Mouse (Mus musculus) forebrain, embryonic 15.5 days (tissue): Measurements from ENCODE around the gene Samd8. TPM values are rescaled to one million over a fixed set of nuclear protein-coding genes. Genes with fewer than 3 reads are reported as not detected.

Experiments
- ATAC-seq: fragments of 200-750 bp; cut with Nextera tagmentation; replicated peaks from 2 replicates; pipeline ENCODE4 v1.8.0; 2017; ENCODE audit warnings: mild to moderate bottlenecking, moderate TSS enrichment, moderate library complexity
- H3K27ac ChIP-seq: fragments of 300-500 bp; sonication (generic); replicated peaks from 2 replicates; pipeline ENCODE4 v1.5.1; 2015; ENCODE audit warnings: mild to moderate bottlenecking, inconsistent platforms
- H3K27me3 ChIP-seq: fragments of 300-500 bp; sonication (generic); 2 replicates; pipeline ENCODE4 v1.6.1; 2015; ENCODE audit warnings: inconsistent platforms
- H3K36me3 ChIP-seq: fragments of 300-500 bp; sonication (generic); 2 replicates; pipeline ENCODE4 v1.6.1; 2015; ENCODE audit warnings: mild to moderate bottlenecking, inconsistent platforms
- H3K4me1 ChIP-seq: fragments of 300-500 bp; sonication (generic); 2 replicates; pipeline ENCODE4 v1.6.1; 2015; ENCODE audit warnings: inconsistent platforms
- H3K4me2 ChIP-seq: fragments of 300-500 bp; sonication (generic); replicated peaks from 2 replicates; pipeline ENCODE4 v1.6.1; 2015; ENCODE audit warnings: mild to moderate bottlenecking, inconsistent platforms
- H3K4me3 ChIP-seq: fragments of 300-500 bp; sonication (generic); 2 replicates; pipeline ENCODE4 v1.5.1; 2015; ENCODE audit warnings: mild to moderate bottlenecking, inconsistent platforms
- H3K9ac ChIP-seq: fragments of 300-500 bp; sonication (generic); replicated peaks from 2 replicates; pipeline ENCODE4 v1.6.1; 2015; ENCODE audit warnings: mild to moderate bottlenecking, inconsistent platforms
- H3K9me3 ChIP-seq: fragments of 300-500 bp; sonication (generic); 2 replicates; pipeline ENCODE4 v1.6.1; 2016; ENCODE audit warnings: inconsistent platforms
- WGBS: fragments of 180-500 bp; shearing (Covaris S2); methylation state at CpG from one replicate; pipeline ENCODE4 v1.1.7; 2015; ENCODE audit warnings: mixed read lengths; 5-methylcytosine and 5-hydroxymethylcytosine counted together
- polyA plus RNA-seq: library from polyadenylated mRNA; unstranded; fragments of >200 nt; fragmentation: Nextera tagmentation; extraction: Ambion mirVana; gene quantifications from 2 replicates; pipeline ENCODE4 v1.2.1, GENCODE M21; 2015

The Samd8 gene
- polyA plus RNA-seq, 1 experiment from 2014 or later = 24.2 TPM

GRCm38 (mm10) chr14:21808208-21808922 lies 58.0 kb downstream of the Samd8 start:
- H3K27me3 ChIP-seq = no peaks in the 10 kb centered on the region
- H3K4me1 ChIP-seq = no peaks in the 10 kb centered on the region
- ATAC-seq = no peak
- no peak overlapping the region for H3K27ac ChIP-seq
- H3K36me3 ChIP-seq = no peaks in the 10 kb centered on the region
- no peaks in the 10 kb centered on the region for H3K9me3 ChIP-seq
- no peak overlapping the region for H3K4me3 ChIP-seq
- no peak overlapping the region for H3K9ac ChIP-seq
- WGBS = 90% methylated on average over 8 of the region's 8 CpGs
- no peak overlapping the region for H3K4me2 ChIP-seq

DNA sequence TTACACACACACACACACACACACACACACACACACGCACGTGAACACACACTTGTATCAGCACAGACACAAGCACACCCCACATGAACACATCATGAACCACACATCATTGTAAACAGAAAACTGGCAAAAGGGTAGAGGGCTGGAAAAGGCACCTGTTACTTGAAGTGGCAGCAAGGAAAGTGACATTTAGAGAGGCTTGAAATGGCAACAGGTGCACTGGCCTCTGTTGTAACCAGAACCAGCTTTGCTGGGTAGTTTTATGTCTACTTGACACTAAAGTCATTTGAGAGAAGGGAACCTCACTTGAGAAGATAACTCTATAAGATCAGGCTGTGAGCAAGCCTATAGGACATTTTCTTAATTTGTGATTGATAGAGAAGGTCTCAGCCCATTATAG lies 59.1 kb downstream of the Samd8 start:
- 89% methylated on average over 2 of the region's 2 CpGs for WGBS
- no peak overlapping the region for H3K9ac ChIP-seq
- no peak for ATAC-seq
- H3K9me3 ChIP-seq = no peaks in the 10 kb centered on the region
- H3K4me1 ChIP-seq = no peaks in the 10 kb centered on the region
- H3K27ac ChIP-seq = no peak overlapping the region
- H3K4me2 ChIP-seq = no peak overlapping the region
- no peaks in the 10 kb centered on the region for H3K36me3 ChIP-seq
- H3K27me3 ChIP-seq = no peaks in the 10 kb centered on the region
- H3K4me3 ChIP-seq = no peak overlapping the region

DNA sequence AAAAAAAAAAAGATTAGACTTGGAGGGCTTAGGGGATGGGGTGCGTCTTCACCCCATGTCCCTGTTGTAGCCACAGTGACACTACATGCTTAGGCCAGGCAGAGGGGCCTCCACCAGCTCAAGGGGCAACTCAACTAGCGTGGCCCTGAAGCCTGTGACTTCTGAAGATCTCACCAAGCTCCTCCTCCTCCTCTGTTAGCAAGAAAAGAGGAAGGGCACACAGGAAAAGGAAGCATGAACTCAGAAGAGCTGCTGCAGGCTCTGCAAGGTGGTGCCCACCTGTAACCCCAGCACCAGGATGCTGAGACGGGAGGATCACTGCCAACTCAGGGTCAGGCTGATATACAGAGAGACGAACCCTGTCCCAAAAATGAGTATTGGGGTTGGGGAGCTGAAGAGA lies 61.0 kb downstream of the Samd8 start:
- Histone ChIP-seq H3K4me3 (no peak overlapping the region), H3K27ac (no peak overlapping the region), H3K9ac (no peak overlapping the region), H3K9me3 (no peaks in the 10 kb centered on the region), H3K4me2 (no peak overlapping the region), H3K4me1 (no peaks in the 10 kb centered on the region), H3K36me3 (no peaks in the 10 kb centered on the region), H3K27me3 (no peaks in the 10 kb centered on the region)
- ATAC-seq = no peak
- WGBS = 91% methylated on average over 4 of the region's 4 CpGs

GRCm38 (mm10) chr14:21811744-21812393 lies 61.5 kb downstream of the Samd8 start:
- Histone ChIP-seq H3K4me2 (no peak overlapping the region), H3K4me1 (no peaks in the 10 kb centered on the region), H3K27ac (no peak overlapping the region), H3K4me3 (no peak overlapping the region), H3K9ac (no peak overlapping the region), H3K36me3 (no peaks in the 10 kb centered on the region), H3K9me3 (no peaks in the 10 kb centered on the region), H3K27me3 (no peaks in the 10 kb centered on the region)
- WGBS = 84% methylated on average over 10 of the region's 10 CpGs
- no peak for ATAC-seq

- Histone ChIP-seq H3K4me1 (no peaks in the 10 kb centered on the region), H3K36me3 (no peaks in the 10 kb centered on the region), H3K4me3 (no peak overlapping the region), H3K27me3 (no peaks in the 10 kb centered on the region), H3K9me3 (no peaks in the 10 kb centered on the region), H3K4me2 (no peak overlapping the region), H3K9ac (no peak overlapping the region), H3K27ac (no peak overlapping the region)
- 22% methylated on average over 14 of the region's 14 CpGs for WGBS
- ATAC-seq = no peak
Observed at GRCm38 (mm10) chr14:21812590-21813162, 62.3 kb downstream of the Samd8 start.

DNA sequence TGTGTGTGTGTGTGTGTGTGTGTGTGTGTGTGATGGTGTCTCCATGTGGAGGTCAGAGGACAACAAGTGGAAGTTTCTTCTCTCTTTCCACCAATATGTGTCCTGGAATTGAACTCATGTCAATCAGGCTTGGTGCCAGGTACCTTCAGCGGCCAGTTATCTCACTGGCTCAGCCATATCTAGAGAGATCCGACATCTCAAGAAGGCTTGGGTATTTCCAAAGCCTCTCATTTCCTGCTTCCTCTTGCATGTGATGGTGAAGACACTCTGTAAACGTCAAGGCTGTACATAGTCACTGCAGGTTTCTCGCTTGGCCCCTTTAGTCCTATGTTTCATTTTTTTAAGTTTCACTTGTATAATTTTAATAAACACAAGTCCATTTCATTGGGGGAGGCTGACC lies 62.9 kb downstream of the Samd8 start:
- no peak overlapping the region for H3K4me3 ChIP-seq
- H3K27me3 ChIP-seq = no peaks in the 10 kb centered on the region
- H3K9ac ChIP-seq = no peak overlapping the region
- 90% methylated on average over 4 of the region's 4 CpGs for WGBS
- no peak overlapping the region for H3K27ac ChIP-seq
- no peak overlapping the region for H3K4me2 ChIP-seq
- H3K36me3 ChIP-seq = no peaks in the 10 kb centered on the region
- no peaks in the 10 kb centered on the region for H3K9me3 ChIP-seq
- no peak for ATAC-seq
- H3K4me1 ChIP-seq = no peaks in the 10 kb centered on the region

DNA sequence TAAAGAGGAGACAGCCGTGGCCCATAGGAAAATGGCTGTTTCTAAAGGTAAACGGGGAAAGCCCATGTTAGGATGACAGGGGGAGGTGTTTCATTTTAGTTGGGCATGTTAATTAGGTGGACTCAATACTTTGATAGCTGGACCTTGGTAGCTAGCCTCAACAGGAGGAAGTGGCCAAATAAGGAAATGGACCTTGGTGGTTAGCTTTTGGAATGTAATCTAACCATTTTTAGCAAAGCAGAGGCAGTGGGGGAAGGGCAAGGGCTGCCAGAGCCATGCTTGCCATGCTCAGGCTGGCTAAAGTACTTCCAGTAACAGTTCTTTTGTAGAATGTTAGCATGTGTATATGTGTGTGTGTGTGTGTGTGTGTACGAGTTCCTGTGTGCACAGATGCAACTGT lies 63.5 kb downstream of the Samd8 start:
- H3K9me3 ChIP-seq = no peaks in the 10 kb centered on the region
- WGBS = 78% methylated on average over 3 of the region's 3 CpGs
- H3K27ac ChIP-seq = no peak overlapping the region
- no peak overlapping the region for H3K9ac ChIP-seq
- H3K36me3 ChIP-seq = no peaks in the 10 kb centered on the region
- ATAC-seq = no peak
- H3K27me3 ChIP-seq = no peaks in the 10 kb centered on the region
- no peaks in the 10 kb centered on the region for H3K4me1 ChIP-seq
- H3K4me2 ChIP-seq = no peak overlapping the region
- H3K4me3 ChIP-seq = no peak overlapping the region

DNA sequence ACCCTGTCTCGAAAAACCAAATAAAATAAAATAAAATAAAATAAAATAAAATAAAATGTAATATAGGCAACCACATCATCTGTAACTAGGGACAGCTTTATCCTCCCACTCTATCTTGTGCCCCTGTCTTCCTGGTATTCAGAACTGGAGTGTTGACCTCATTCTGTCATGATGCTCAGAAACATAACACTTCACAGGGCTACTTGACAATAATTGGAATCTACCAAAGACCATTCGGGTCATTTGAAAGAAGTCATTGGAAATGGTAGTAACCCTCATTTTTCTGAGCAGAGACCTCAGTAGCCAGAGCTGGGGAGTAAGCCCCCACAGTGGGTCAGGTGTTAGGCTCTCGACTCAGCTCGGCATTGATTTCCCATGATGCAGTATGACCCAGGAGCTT lies 64.3 kb downstream of the Samd8 start:
- no peak for ATAC-seq
- H3K36me3 ChIP-seq = no peaks in the 10 kb centered on the region
- H3K27me3 ChIP-seq = no peaks in the 10 kb centered on the region
- no peak overlapping the region for H3K9ac ChIP-seq
- H3K9me3 ChIP-seq = no peaks in the 10 kb centered on the region
- no peaks in the 10 kb centered on the region for H3K4me1 ChIP-seq
- 88% methylated on average over 4 of the region's 4 CpGs for WGBS
- no peak overlapping the region for H3K27ac ChIP-seq
- no peak overlapping the region for H3K4me3 ChIP-seq
- no peak overlapping the region for H3K4me2 ChIP-seq

- Histone ChIP-seq H3K4me2 (no peak overlapping the region), H3K4me3 (no peak overlapping the region), H3K9ac (no peak overlapping the region), H3K9me3 (no peaks in the 10 kb centered on the region), H3K27me3 (no peaks in the 10 kb centered on the region), H3K36me3 (no peaks in the 10 kb centered on the region), H3K27ac (no peak overlapping the region), H3K4me1 (no peaks in the 10 kb centered on the region)
- no peak for ATAC-seq
- 82% methylated on average over 3 of the region's 3 CpGs for WGBS
Observed at GRCm38 (mm10) chr14:21816255-21816654, 65.9 kb downstream of the Samd8 start.

DNA sequence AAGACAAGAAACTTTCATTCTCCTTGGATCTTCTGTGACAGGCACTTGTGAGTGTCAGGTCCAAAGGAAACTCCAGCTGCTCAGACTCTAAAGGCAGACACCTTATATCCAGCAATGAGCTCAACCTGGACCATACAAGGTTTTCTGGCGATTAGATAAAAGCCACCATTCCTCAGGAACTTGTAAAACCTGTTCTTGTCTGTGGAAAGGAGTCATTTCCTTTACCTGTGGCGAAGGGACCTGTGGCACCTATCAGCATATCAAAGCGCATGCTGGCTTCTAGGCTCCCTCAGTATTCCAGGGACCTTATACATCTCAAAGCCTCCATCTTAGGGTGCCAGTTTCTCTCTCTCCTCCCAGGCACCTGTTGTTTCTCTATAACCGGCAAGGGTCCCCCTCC lies 67.1 kb downstream of the Samd8 start:
- WGBS = 57% methylated on average over 4 of the region's 4 CpGs
- Histone ChIP-seq H3K9ac (no peak overlapping the region), H3K4me2 (no peak overlapping the region), H3K4me1 (no peaks in the 10 kb centered on the region), H3K36me3 (no peaks in the 10 kb centered on the region), H3K4me3 (no peak overlapping the region), H3K9me3 (no peaks in the 10 kb centered on the region), H3K27me3 (no peaks in the 10 kb centered on the region), H3K27ac (no peak overlapping the region)
- ATAC-seq = no peak

- Histone ChIP-seq H3K9ac (no peak overlapping the region), H3K4me3 (no peak overlapping the region), H3K27ac (no peak overlapping the region), H3K9me3 (no peaks in the 10 kb centered on the region), H3K4me2 (no peak overlapping the region), H3K4me1 (no peaks in the 10 kb centered on the region), H3K36me3 (no peaks in the 10 kb centered on the region), H3K27me3 (no peaks in the 10 kb centered on the region)
- 91% methylated on average over 4 of the region's 4 CpGs for WGBS
- ATAC-seq = no peak; the same call in 1 of the 2 replicates
Observed at GRCm38 (mm10) chr14:21820880-21821505, 70.7 kb downstream of the Samd8 start.

DNA sequence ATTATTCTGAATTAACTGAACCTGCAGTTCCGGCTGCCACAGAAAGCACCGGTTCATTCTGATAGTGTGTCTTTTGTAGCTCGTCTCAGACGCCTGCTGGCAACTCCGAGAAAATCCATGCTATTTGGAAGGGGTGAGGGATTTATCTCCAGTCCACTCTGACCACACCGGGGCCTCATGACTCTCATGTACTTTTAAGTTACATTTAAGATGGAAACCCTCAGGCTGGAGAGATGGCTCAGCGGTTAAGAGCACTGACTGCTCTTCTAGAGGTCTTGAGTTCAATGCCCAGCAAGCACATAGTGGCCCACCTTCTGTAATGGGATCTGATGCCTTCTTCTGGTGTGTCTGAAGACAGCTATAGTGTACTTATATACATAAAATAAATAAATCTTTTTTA lies 72.0 kb downstream of the Samd8 start:
- no peaks in the 10 kb centered on the region for H3K36me3 ChIP-seq
- no peak overlapping the region for H3K9ac ChIP-seq
- H3K4me3 ChIP-seq = no peak overlapping the region
- no peaks in the 10 kb centered on the region for H3K9me3 ChIP-seq
- H3K4me1 ChIP-seq = no peaks in the 10 kb centered on the region
- WGBS = 48% methylated on average over 7 of the region's 7 CpGs
- H3K27me3 ChIP-seq = no peaks in the 10 kb centered on the region
- H3K4me2 ChIP-seq = no peak overlapping the region
- H3K27ac ChIP-seq = no peak overlapping the region
- ATAC-seq = no peak
